Mouse (Mus musculus) hindbrain, embryonic 15.5 days (tissue): ENCODE data around the gene Kcnq1. TPM values are rescaled to one million over a fixed set of nuclear protein-coding genes. Genes with fewer than 3 reads are reported as not detected.

Experiments used
- ATAC-seq: fragments of 200-750 bp; cut with Nextera tagmentation; 2 replicates; pipeline ENCODE4 v1.8.0; 2017; ENCODE audit warnings: low read depth, moderate number of reproducible peaks, moderate TSS enrichment; ENCODE audit not compliant: low FRiP score
- H3K27ac ChIP-seq: fragments of 300-500 bp; sonication (generic); replicated peaks from 2 replicates; pipeline ENCODE4 v1.5.1; 2015; ENCODE audit warnings: mild to moderate bottlenecking, inconsistent platforms
- H3K27me3 ChIP-seq: fragments of 300-500 bp; sonication (generic); 2 replicates; pipeline ENCODE4 v1.6.1; 2015; ENCODE audit warnings: control low read depth, inconsistent platforms
- H3K36me3 ChIP-seq: fragments of 300-500 bp; sonication (generic); 2 replicates; pipeline ENCODE4 v1.6.1; 2015; ENCODE audit warnings: control low read depth, inconsistent platforms
- H3K4me1 ChIP-seq: fragments of 300-500 bp; sonication (generic); replicated peaks from 2 replicates; pipeline ENCODE4 v1.6.1; 2015; ENCODE audit warnings: control low read depth, inconsistent platforms
- H3K4me2 ChIP-seq: fragments of 300-500 bp; sonication (generic); 2 replicates; pipeline ENCODE4 v1.6.1; 2015; ENCODE audit warnings: moderate library complexity, mild to moderate bottlenecking, inconsistent platforms
- H3K4me3 ChIP-seq: fragments of 300-500 bp; sonication (generic); 2 replicates; pipeline ENCODE4 v1.5.1; 2015; ENCODE audit warnings: mild to moderate bottlenecking, inconsistent platforms
- H3K9ac ChIP-seq: fragments of 300-500 bp; sonication (generic); 2 replicates; pipeline ENCODE4 v1.6.1; 2015; ENCODE audit warnings: inconsistent platforms
- H3K9me3 ChIP-seq: fragments of 300-500 bp; sonication (generic); 2 replicates; pipeline ENCODE4 v1.6.1; 2016; ENCODE audit warnings: control low read depth, inconsistent platforms
- WGBS: fragments of 180-500 bp; shearing (Covaris S2); methylation state at CpG from one replicate; pipeline ENCODE4 v1.1.7; 2015; 5-methylcytosine and 5-hydroxymethylcytosine counted together
- polyA plus RNA-seq: library from polyadenylated mRNA; unstranded; fragments of >200 nt; fragmentation: Nextera tagmentation; extraction: Ambion mirVana; gene quantifications from 2 replicates; pipeline ENCODE4 v1.2.1, GENCODE M21; 2015

The Kcnq1 gene
- 1.1 and 1.5 TPM in 2 replicates for polyA plus RNA-seq

GRCm38 (mm10) chr7:143106062-143106461 is at the start of gene Kcnq1:
Gene Kcnq1, plus strand, starts transcription at chr7:143106362.
- H3K9me3 ChIP-seq, result no peaks in the 10 kb centered on the region
- H3K4me3 ChIP-seq, result peak within 1 kb of the TSS; percentile 30
- WGBS, result 72% methylated on average over 4 of the region's 4 CpGs

GRCm38 (mm10) chr7:143057023-143057422 is 49.1 kb upstream of the Kcnq1 start:
- peaks cover 5% of the 10 kb centered on the region; the same call in 1 of the 2 replicates for H3K36me3 ChIP-seq
- H3K27ac ChIP-seq, result no peak overlapping the region
- WGBS, result 84% methylated on average over 5 of the region's 5 CpGs
- H3K4me2 ChIP-seq, result no peak overlapping the region
- ATAC-seq, result no peak
- H3K9ac ChIP-seq, result no peak overlapping the region
- H3K27me3 ChIP-seq, result no peaks in the 10 kb centered on the region
- no peak overlapping the region for H3K4me3 ChIP-seq
- no peaks in the 10 kb centered on the region for H3K9me3 ChIP-seq
- peaks cover 70% of the 10 kb centered on the region for H3K4me1 ChIP-seq

More at GRCm38 (mm10) chr7:143106062-143106461, at the start of gene Kcnq1:
- Histone ChIP-seq H3K4me2 (peak within 1 kb of the TSS; percentile 55), H3K4me1 (peaks cover 9% of the 10 kb centered on the region), H3K27ac (no peak within 1 kb of the TSS), H3K36me3 (no peaks in the 10 kb centered on the region), H3K27me3 (peaks cover 48% of the 10 kb centered on the region), H3K9ac (no peak within 1 kb of the TSS)
- no peak for ATAC-seq

DNA sequence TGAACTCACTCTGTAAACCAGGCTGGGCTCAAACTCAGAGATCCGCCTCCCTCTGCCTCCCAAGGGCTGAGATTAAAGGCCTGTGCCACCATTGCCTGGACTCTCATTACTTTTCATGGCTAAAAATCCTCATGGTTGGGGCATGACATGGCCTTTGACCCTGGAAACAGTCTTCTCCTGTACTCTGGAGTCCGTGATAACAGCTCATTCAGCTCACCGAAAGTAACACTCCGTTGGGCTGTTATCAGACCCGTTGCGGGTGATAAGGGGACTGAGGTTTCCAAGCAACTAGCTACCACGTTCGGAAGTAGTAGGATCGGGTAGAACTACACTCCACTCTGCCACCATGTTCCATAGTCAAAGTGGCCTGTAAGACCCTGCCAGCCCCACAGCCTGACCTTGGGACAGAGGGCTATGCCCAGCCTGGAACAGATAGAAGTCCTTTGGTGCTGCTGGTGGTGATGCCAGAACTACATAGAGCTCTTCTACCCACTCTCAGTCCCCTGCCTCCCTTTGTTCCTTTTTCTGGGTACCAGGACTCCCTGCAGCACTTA is 48.4 kb upstream of the Kcnq1 start:
- Histone ChIP-seq H3K4me3 (no peak overlapping the region), H3K27ac (peak overlapping the region; percentile 35; the same call in 1 of the 2 replicates), H3K9ac (no peak overlapping the region), H3K36me3 (peaks cover 9% of the 10 kb centered on the region; the same call in 1 of the 2 replicates), H3K27me3 (no peaks in the 10 kb centered on the region), H3K4me2 (no peak overlapping the region; the same call in 1 of the 2 replicates), H3K9me3 (no peaks in the 10 kb centered on the region), H3K4me1 (peaks cover 69% of the 10 kb centered on the region)
- no peak for ATAC-seq
- WGBS, result 90% methylated on average over 9 of the region's 9 CpGs

- ATAC-seq, result no peak
- peaks cover 69% of the 10 kb centered on the region for H3K4me1 ChIP-seq
Observed at GRCm38 (mm10) chr7:143058221-143058697, 47.9 kb upstream of the Kcnq1 start.

DNA sequence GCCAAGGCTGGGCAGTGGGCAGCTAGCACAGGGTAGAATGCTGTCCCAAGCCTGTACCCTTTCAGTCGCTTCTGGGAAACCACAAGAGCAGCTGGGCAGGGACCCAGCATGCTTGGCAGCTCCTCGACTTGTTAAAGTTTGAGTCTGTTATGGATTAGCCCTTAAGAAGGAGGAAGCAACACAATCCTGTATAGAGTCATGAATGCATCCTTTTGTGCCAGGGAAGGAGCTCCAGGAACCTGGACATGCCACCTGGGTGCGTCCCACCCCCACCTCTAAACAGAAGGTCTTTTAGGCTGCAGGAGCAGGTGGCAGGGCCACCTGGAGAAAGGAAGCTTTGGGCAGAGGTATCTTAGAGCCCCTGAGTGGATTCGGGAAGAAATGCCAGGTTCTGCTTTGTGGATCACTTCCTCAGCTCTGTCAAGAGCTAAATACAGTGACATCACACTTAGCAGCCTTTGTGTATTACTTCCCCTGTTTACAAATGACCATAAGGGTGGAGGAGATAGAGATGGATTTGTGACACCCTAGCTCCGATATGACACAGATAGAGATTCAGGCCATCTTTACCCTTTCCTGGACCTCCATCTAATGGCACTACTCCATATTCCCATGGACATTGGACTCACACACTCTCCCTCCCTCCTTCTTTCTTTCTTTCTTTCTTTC is 46.8 kb upstream of the Kcnq1 start:
- Histone ChIP-seq H3K4me1 (peaks cover 59% of the 10 kb centered on the region), H3K9me3 (no peaks in the 10 kb centered on the region), H3K36me3 (peaks cover 25% of the 10 kb centered on the region), H3K27ac (peak overlapping the region; percentile 35; the same call in 1 of the 2 replicates), H3K27me3 (no peaks in the 10 kb centered on the region), H3K4me3 (no peak overlapping the region), H3K9ac (no peak overlapping the region), H3K4me2 (no peak overlapping the region)
- WGBS, result 69% methylated on average over 5 of the region's 5 CpGs
- ATAC-seq, result no peak

More at GRCm38 (mm10) chr7:143058221-143058697, 47.9 kb upstream of the Kcnq1 start:
- H3K9me3 ChIP-seq, result no peaks in the 10 kb centered on the region
- no peak overlapping the region for H3K9ac ChIP-seq
- H3K36me3 ChIP-seq, result peaks cover 14% of the 10 kb centered on the region; the same call in 1 of the 2 replicates
- WGBS, result 80% methylated on average over 5 of the region's 5 CpGs
- H3K27me3 ChIP-seq, result no peaks in the 10 kb centered on the region
- H3K27ac ChIP-seq, result peak overlapping the region; percentile 35; the same call in 1 of the 2 replicates
- no peak overlapping the region; the same call in 1 of the 2 replicates for H3K4me2 ChIP-seq
- no peak overlapping the region for H3K4me3 ChIP-seq

DNA sequence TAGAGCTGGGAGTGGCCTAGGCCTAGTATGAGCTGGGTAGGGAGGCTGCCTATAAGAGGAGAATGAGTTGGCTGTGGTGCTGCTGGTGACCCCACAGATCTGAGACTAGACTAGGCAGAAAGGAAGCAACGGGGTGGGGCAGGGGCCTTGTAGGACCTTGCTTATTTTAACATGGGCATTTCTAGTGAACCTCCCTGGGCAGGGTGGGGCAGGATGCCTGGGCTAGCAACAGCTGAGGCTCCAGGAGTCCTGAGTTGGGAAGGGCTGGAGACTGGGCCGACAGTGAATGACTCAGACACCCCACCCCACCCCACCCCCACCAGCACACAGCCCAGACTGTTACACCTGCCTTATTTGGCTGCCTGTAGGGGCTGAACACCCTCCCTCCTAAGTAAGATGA is 43.5 kb upstream of the Kcnq1 start:
- Histone ChIP-seq H3K36me3 (peaks cover 55% of the 10 kb centered on the region), H3K27me3 (no peaks in the 10 kb centered on the region), H3K27ac (no peak overlapping the region)

DNA sequence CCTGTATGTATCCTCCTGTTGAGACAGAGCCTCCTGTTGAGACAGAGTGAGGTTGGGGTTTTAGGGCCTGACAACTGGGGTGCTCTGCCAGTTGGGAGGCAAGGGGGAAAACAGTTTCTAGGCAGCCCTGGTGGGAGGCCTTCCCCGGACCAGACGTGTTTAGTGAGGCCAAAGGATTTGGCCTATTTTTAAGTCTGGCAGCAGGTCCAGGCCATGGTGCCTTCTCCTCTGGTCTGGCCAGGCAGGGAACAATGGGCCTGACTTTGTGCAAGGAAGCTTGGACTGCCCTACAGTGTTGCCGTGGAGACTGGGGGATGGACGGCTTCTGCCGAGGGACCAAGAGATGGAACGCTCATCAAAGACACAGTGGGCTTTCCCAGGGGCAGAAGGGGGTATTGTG is 41.9 kb upstream of the Kcnq1 start:
- Histone ChIP-seq H3K9me3 (no peaks in the 10 kb centered on the region), H3K36me3 (peaks cover 59% of the 10 kb centered on the region), H3K4me3 (no peak overlapping the region), H3K4me2 (no peak overlapping the region), H3K27ac (peak overlapping the region; percentile 51), H3K27me3 (no peaks in the 10 kb centered on the region), H3K9ac (no peak overlapping the region), H3K4me1 (peaks cover 26% of the 10 kb centered on the region)
- no peak for ATAC-seq
- 17% methylated on average over 6 of the region's 6 CpGs for WGBS

More for the DNA sequence above, 43.5 kb upstream of the Kcnq1 start:
- H3K9ac ChIP-seq, result no peak overlapping the region
- no peaks in the 10 kb centered on the region for H3K9me3 ChIP-seq
- 82% methylated on average over 2 of the region's 2 CpGs for WGBS
- H3K4me3 ChIP-seq, result no peak overlapping the region
- no peak overlapping the region for H3K4me2 ChIP-seq
- ATAC-seq, result no peak
- peaks cover 30% of the 10 kb centered on the region for H3K4me1 ChIP-seq

- Histone ChIP-seq H3K27me3 (no peaks in the 10 kb centered on the region), H3K9me3 (no peaks in the 10 kb centered on the region), H3K36me3 (peaks cover 59% of the 10 kb centered on the region), H3K27ac (no peak overlapping the region), H3K4me2 (no peak overlapping the region), H3K9ac (no peak overlapping the region), H3K4me3 (no peak overlapping the region), H3K4me1 (peaks cover 28% of the 10 kb centered on the region)
- no peak for ATAC-seq
- 97% methylated on average over 2 of the region's 2 CpGs for WGBS
Observed at GRCm38 (mm10) chr7:143065692-143066091, 40.5 kb upstream of the Kcnq1 start.

- Histone ChIP-seq H3K4me2 (no peak overlapping the region), H3K9me3 (no peaks in the 10 kb centered on the region), H3K4me3 (no peak overlapping the region), H3K9ac (no peak overlapping the region), H3K4me1 (peaks cover 32% of the 10 kb centered on the region), H3K36me3 (peaks cover 53% of the 10 kb centered on the region), H3K27ac (peak overlapping the region; percentile 97; the same call in 1 of the 2 replicates), H3K27me3 (no peaks in the 10 kb centered on the region)
- 48% methylated on average over 2 of the region's 2 CpGs for WGBS
- ATAC-seq, result no peak
Observed at GRCm38 (mm10) chr7:143067469-143067868, 38.7 kb upstream of the Kcnq1 start.

GRCm38 (mm10) chr7:143067897-143068296 is 38.3 kb upstream of the Kcnq1 start:
- 61% methylated on average over 3 of the region's 3 CpGs for WGBS
- no peaks in the 10 kb centered on the region for H3K27me3 ChIP-seq
- no peak for ATAC-seq
- H3K36me3 ChIP-seq, result peaks cover 48% of the 10 kb centered on the region
- peak overlapping the region; percentile 90 for H3K4me3 ChIP-seq
- no peaks in the 10 kb centered on the region for H3K9me3 ChIP-seq
- H3K4me2 ChIP-seq, result peak overlapping the region; percentile 78
- H3K9ac ChIP-seq, result no peak overlapping the region
- H3K4me1 ChIP-seq, result peaks cover 29% of the 10 kb centered on the region
- H3K27ac ChIP-seq, result peak overlapping the region; percentile 97

GRCm38 (mm10) chr7:143068316-143068881 is 37.8 kb upstream of the Kcnq1 start:
- Histone ChIP-seq H3K27ac (peak overlapping the region; percentile 97), H3K36me3 (peaks cover 44% of the 10 kb centered on the region), H3K4me3 (peak overlapping the region; percentile 90), H3K9ac (peak overlapping the region; percentile 54), H3K4me2 (peak overlapping the region; percentile 78), H3K27me3 (no peaks in the 10 kb centered on the region), H3K9me3 (no peaks in the 10 kb centered on the region), H3K4me1 (peaks cover 29% of the 10 kb centered on the region)
- WGBS, result 35% methylated on average over 13 of the region's 13 CpGs
- ATAC-seq, result no peak; the same call in 1 of the 2 replicates
